Mouse (Mus musculus): Measurements from ENCODE around the gene Dguok. TPM values are rescaled to one million over a fixed set of nuclear protein-coding genes. Genes with fewer than 3 reads are reported as not detected.

The Dguok gene
- polyA plus RNA-seq, 1 experiment from 2014 or later: 68.8 TPM

- Histone ChIP-seq H3K4me3 (replicated peaks) (no peak overlapping the region), H3K4me2 (replicated peaks) (no peak overlapping the region), H3K9me3 (no peaks in the 10 kb centered on the region), H3K9ac (no peak overlapping the region), H3K36me3 (peaks cover 11% of the 10 kb centered on the region; the same call in 1 of the 2 replicates), H3K27me3 (replicated peaks) (no peaks in the 10 kb centered on the region), H3K27ac (no peak overlapping the region), H3K4me1 (replicated peaks) (peaks cover 3% of the 10 kb centered on the region; the same call in 1 of the 2 replicates)
- 70% methylated on average over 4 of the region's 4 CpGs for WGBS
- ATAC-seq: no peak
Observed at GRCm38 (mm10) chr6:83478217-83478616, 28.6 kb downstream of the Dguok start.

GRCm38 (mm10) chr6:83475431-83475830 is 31.3 kb downstream of the Dguok start:
- no peak overlapping the region for H3K27ac ChIP-seq
- no peaks in the 10 kb centered on the region for H3K9me3 ChIP-seq
- H3K36me3 ChIP-seq: peaks cover 3% of the 10 kb centered on the region; the same call in 1 of the 2 replicates
- H3K4me1 ChIP-seq (replicated peaks): no peaks in the 10 kb centered on the region
- no peak for ATAC-seq
- no peak overlapping the region for H3K4me3 ChIP-seq (replicated peaks)
- H3K4me2 ChIP-seq (replicated peaks): no peak overlapping the region
- WGBS: 79% methylated on average over 7 of the region's 7 CpGs
- H3K9ac ChIP-seq: no peak overlapping the region
- H3K27me3 ChIP-seq (replicated peaks): no peaks in the 10 kb centered on the region

GRCm38 (mm10) chr6:83473240-83473639 is 33.5 kb downstream of the Dguok start:
- H3K27ac ChIP-seq: no peak overlapping the region
- H3K9me3 ChIP-seq: no peaks in the 10 kb centered on the region
- H3K4me3 ChIP-seq (replicated peaks): no peak overlapping the region
- no peak for ATAC-seq
- H3K4me2 ChIP-seq (replicated peaks): no peak overlapping the region
- WGBS: 76% methylated on average over 9 of the region's 9 CpGs
- H3K4me1 ChIP-seq (replicated peaks): no peaks in the 10 kb centered on the region
- H3K36me3 ChIP-seq: no peaks in the 10 kb centered on the region
- H3K9ac ChIP-seq: no peak overlapping the region
- H3K27me3 ChIP-seq (replicated peaks): no peaks in the 10 kb centered on the region

GRCm38 (mm10) chr6:83471739-83472138 is 35.0 kb downstream of the Dguok start:
- no peaks in the 10 kb centered on the region for H3K36me3 ChIP-seq
- H3K9ac ChIP-seq: no peak overlapping the region
- no peak for ATAC-seq
- no peak overlapping the region for H3K4me2 ChIP-seq (replicated peaks)
- no peak overlapping the region for H3K4me3 ChIP-seq (replicated peaks)
- no peaks in the 10 kb centered on the region for H3K4me1 ChIP-seq (replicated peaks)
- no peaks in the 10 kb centered on the region for H3K27me3 ChIP-seq (replicated peaks)
- H3K27ac ChIP-seq: no peak overlapping the region
- WGBS: 86% methylated on average over 7 of the region's 7 CpGs
- H3K9me3 ChIP-seq: no peaks in the 10 kb centered on the region

GRCm38 (mm10) chr6:83464011-83464410 is 42.8 kb downstream of the Dguok start:
- no peak overlapping the region for H3K4me2 ChIP-seq (replicated peaks)
- no peak for ATAC-seq
- H3K9ac ChIP-seq: no peak overlapping the region
- peaks cover 6% of the 10 kb centered on the region for H3K4me1 ChIP-seq (replicated peaks)
- no peak overlapping the region for H3K4me3 ChIP-seq (replicated peaks)
- H3K9me3 ChIP-seq: no peaks in the 10 kb centered on the region
- H3K27ac ChIP-seq: no peak overlapping the region
- H3K36me3 ChIP-seq: no peaks in the 10 kb centered on the region
- no peaks in the 10 kb centered on the region for H3K27me3 ChIP-seq (replicated peaks)

GRCm38 (mm10) chr6:83459034-83459644 is 47.6 kb downstream of the Dguok start, which contains the start of gene Tet3:
Gene Tet3 (minus strand): TSS chr6:83459084.
- H3K36me3 ChIP-seq: no peaks in the 10 kb centered on the region
- WGBS: 64% methylated on average over 4 of the region's 4 CpGs
- H3K4me2 ChIP-seq (replicated peaks): peak within 1 kb of the TSS; percentile 76
- no peaks in the 10 kb centered on the region for H3K9me3 ChIP-seq
- H3K4me1 ChIP-seq (replicated peaks): peaks cover 26% of the 10 kb centered on the region
- ATAC-seq: no peak
- no peak within 1 kb of the TSS; the same call in 1 of the 2 replicates for H3K9ac ChIP-seq
- H3K27ac ChIP-seq: no peak within 1 kb of the TSS
- H3K4me3 ChIP-seq (replicated peaks): no peak within 1 kb of the TSS
- H3K27me3 ChIP-seq (replicated peaks): no peaks in the 10 kb centered on the region

- Histone ChIP-seq H3K4me1 (replicated peaks) (peaks cover 43% of the 10 kb centered on the region), H3K27me3 (replicated peaks) (no peaks in the 10 kb centered on the region), H3K9me3 (no peaks in the 10 kb centered on the region), H3K4me3 (replicated peaks) (peak overlapping the region; percentile 81), H3K27ac (peak overlapping the region; percentile 96), H3K4me2 (replicated peaks) (peak overlapping the region; percentile 76), H3K9ac (peak overlapping the region; percentile 88), H3K36me3 (no peaks in the 10 kb centered on the region)
- peak; percentile 57 for ATAC-seq
- 6% methylated on average over 32 of the region's 33 CpGs for WGBS
Observed at GRCm38 (mm10) chr6:83456984-83457810, 49.6 kb downstream of the Dguok start.

- H3K4me1 ChIP-seq (replicated peaks): peaks cover 52% of the 10 kb centered on the region
- under 1% methylated on average over 77 of the region's 105 CpGs for WGBS
Observed at GRCm38 (mm10) chr6:83456131-83456983, 50.4 kb downstream of the Dguok start.

GRCm38 (mm10) chr6:83455328-83456130 is 51.2 kb downstream of the Dguok start:
- Histone ChIP-seq H3K4me2 (replicated peaks) (peak overlapping the region; percentile 76), H3K4me3 (replicated peaks) (peak overlapping the region; percentile 81), H3K27me3 (replicated peaks) (no peaks in the 10 kb centered on the region), H3K4me1 (replicated peaks) (peaks cover 60% of the 10 kb centered on the region), H3K27ac (peak overlapping the region; percentile 96), H3K9me3 (no peaks in the 10 kb centered on the region), H3K36me3 (no peaks in the 10 kb centered on the region), H3K9ac (peak overlapping the region; percentile 88)
- ATAC-seq: peak; percentile 34
- WGBS: under 1% methylated on average over 37 of the region's 41 CpGs

More at GRCm38 (mm10) chr6:83456131-83456983, 50.4 kb downstream of the Dguok start:
- Histone ChIP-seq H3K27me3 (replicated peaks) (no peaks in the 10 kb centered on the region), H3K27ac (peak overlapping the region; percentile 96), H3K36me3 (no peaks in the 10 kb centered on the region), H3K4me3 (replicated peaks) (peak overlapping the region; percentile 81), H3K4me2 (replicated peaks) (peak overlapping the region; percentile 76), H3K9ac (peak overlapping the region; percentile 88), H3K9me3 (no peaks in the 10 kb centered on the region)
- peak; percentile 88 for ATAC-seq

- 32% methylated on average over 11 of the region's 11 CpGs for WGBS
- Histone ChIP-seq H3K9me3 (no peaks in the 10 kb centered on the region), H3K36me3 (no peaks in the 10 kb centered on the region), H3K9ac (peak overlapping the region; percentile 3; the same call in 1 of the 2 replicates), H3K4me3 (replicated peaks) (peak overlapping the region; percentile 81), H3K27ac (no peak overlapping the region), H3K27me3 (replicated peaks) (no peaks in the 10 kb centered on the region), H3K4me2 (replicated peaks) (peak overlapping the region; percentile 76), H3K4me1 (replicated peaks) (peaks cover 71% of the 10 kb centered on the region)
- ATAC-seq: no peak
Observed at GRCm38 (mm10) chr6:83453706-83454105, 53.1 kb downstream of the Dguok start.

GRCm38 (mm10) chr6:83450451-83451303 is 56.1 kb downstream of the Dguok start:
- Histone ChIP-seq H3K36me3 (no peaks in the 10 kb centered on the region), H3K27ac (peak overlapping the region; percentile 19), H3K9ac (no peak overlapping the region), H3K9me3 (no peaks in the 10 kb centered on the region), H3K4me2 (replicated peaks) (peak overlapping the region; percentile 34), H3K27me3 (replicated peaks) (no peaks in the 10 kb centered on the region), H3K4me1 (replicated peaks) (peaks cover 82% of the 10 kb centered on the region), H3K4me3 (replicated peaks) (no peak overlapping the region)
- 47% methylated on average over 9 of the region's 9 CpGs for WGBS
- ATAC-seq: no peak

All from intestine, embryonic 15.5 days (tissue).